Comparison of ENCODE assay signal across 8 mouse cellular contexts in the genomic region with DNA sequence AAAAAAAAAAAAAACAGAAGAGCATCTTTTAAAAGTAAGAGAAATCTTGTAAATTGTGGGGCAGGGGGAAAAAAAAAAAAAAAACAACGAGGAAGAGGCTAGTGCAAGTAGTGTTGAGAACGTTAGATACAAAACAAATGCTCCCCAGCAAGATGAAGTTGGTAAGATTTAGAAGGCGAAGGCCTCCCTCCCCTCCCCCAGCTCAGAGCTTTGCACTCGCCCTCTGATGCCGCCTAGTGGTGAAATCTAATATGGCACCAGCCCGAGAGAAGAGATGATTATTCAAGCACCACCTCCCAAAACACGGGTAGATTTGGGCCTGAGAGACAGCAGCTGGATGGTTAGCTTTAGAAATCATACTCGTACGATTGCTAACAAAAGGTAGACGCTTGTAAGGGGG. TPM values are rescaled to one million over a fixed set of nuclear protein-coding genes. Genes with fewer than 3 reads are reported as not detected.
DNase-seq lines count a peak whose midpoint lies in the region; ATAC-seq lines count a peak whose summit lies in the region.

No protein-coding gene starts in this region.

- DNase-seq in adrenal gland, adult 2 months, result peak; percentile 79
- DNase-seq in cerebellum, postnatal 36 days, result peak; percentile 70
- DNase-seq in gastrocnemius, adult 8-10 months (ENCODE audit: low spot score in 2 of 2), result peak; percentile 55 to 62
- peak; percentile 91 for DNase-seq in hindbrain, embryonic 14.5 days (ENCODE audit: low spot score)
- peak; percentile 91 to 99 for DNase-seq in layer of hippocampus, postnatal 25 days (ENCODE audit: extremely low spot score in 1 of 2, low spot score in 1 of 2)
- DNase-seq in lung, postnatal 4 days, result peak; percentile 76 to 90
- peak; percentile 97 for DNase-seq in right cerebral cortex, postnatal 14 days

- H3K9me3 ChIP-seq in hindbrain, embryonic 14.5 days (ENCODE audit: control insufficient read depth, low read length), result no peaks in the 10 kb centered on the region

- peak overlapping the region; percentile 0; the same call in 1 of the 2 replicates for H3K4me2 ChIP-seq in hindbrain, embryonic 14.5 days (replicated peaks)

- peaks cover 31% of the 10 kb centered on the region for H3K4me1 ChIP-seq in hindbrain, embryonic 14.5 days (replicated peaks; ENCODE audit: control insufficient read depth, insufficient read depth, low read length)

- H3K36me3 ChIP-seq in hindbrain, embryonic 14.5 days (replicated peaks; ENCODE audit: control insufficient read depth, insufficient read depth), result no peaks in the 10 kb centered on the region

- H3K9ac ChIP-seq in hindbrain, embryonic 14.5 days, result no peak overlapping the region

- no peak for ATAC-seq in hindbrain, embryonic 14.5 days (ENCODE audit: low FRiP score)
- ATAC-seq in erythroblast, adult 5-6 weeks (replicated peaks; ENCODE audit: low FRiP score, poor library complexity, severe bottlenecking), result no peak

- WGBS in hindbrain, embryonic 14.5 days, result 4% methylated on average over 10 of the region's 10 CpGs

- H3K27ac ChIP-seq in hindbrain, embryonic 14.5 days, result peak overlapping the region; percentile 71

- H3K27me3 ChIP-seq in hindbrain, embryonic 14.5 days (ENCODE audit: control insufficient read depth, insufficient read depth, low read length), result no peaks in the 10 kb centered on the region

- H3K4me3 ChIP-seq in hindbrain, embryonic 14.5 days (replicated peaks; ENCODE audit: low read length), result no peak overlapping the region

RNA-seq across cellular contexts. Expression of a gene that starts 22.1 kb away (rescaled TPM):
- total RNA-seq in adrenal gland, adult 2 months (2021), result 10 to 100 TPM in 1 of 2 experiments, 1 to 10 TPM in 1; 5.0 to 11.1 TPM
- polyA plus RNA-seq in adrenal gland, adult 2 months (2012; rRNA removed), result 1.8 and 2.4 TPM in 2 replicates
- 1 to 10 TPM; 1.2 to 1.6 (median 1.3) TPM for total RNA-seq in gastrocnemius, adult 8-10 months (2022)
- 18.6 and 20.2 TPM in 2 replicates for polyA plus RNA-seq in hindbrain, embryonic 14.5 days (2014; fragmentation: Nextera tagmentation; extraction: Ambion mirVana)
- total RNA-seq in layer of hippocampus, postnatal 25 days (2021), result 100 to 1,000 TPM; 200 to 203 TPM
- total RNA-seq in erythroblast, adult 5-6 weeks (2015; ENCODE audit: low replicate concordance), result not detected in 2 replicates
- under 0.01 TPM in 1 of 2 replicates, not detected in the other for total RNA-seq in erythroblast, adult 5-6 weeks (2017; ENCODE audit: low replicate concordance)

Comparison
In these comparisons a context has a peak if more than half of its experiments do, and no peak if none do; other contexts are left out.
1. RNA of a gene that starts 22.1 kb away (total RNA-seq): 200 to 203 TPM in layer of hippocampus, postnatal 25 days; 5.0 to 11.1 TPM in adrenal gland, adult 2 months, 1.2 to 1.6 TPM in gastrocnemius, adult 8-10 months and under 0.01 TPM in erythroblast, adult 5-6 weeks; every median in the first group is over 10 times any median in the second.
2. Peak in every context shown above with its lines, with median percentiles within 50 percentile points of each other: DNase-seq.